Mouse (Mus musculus): Measurements from ENCODE around the gene Eif5a.

DNA sequence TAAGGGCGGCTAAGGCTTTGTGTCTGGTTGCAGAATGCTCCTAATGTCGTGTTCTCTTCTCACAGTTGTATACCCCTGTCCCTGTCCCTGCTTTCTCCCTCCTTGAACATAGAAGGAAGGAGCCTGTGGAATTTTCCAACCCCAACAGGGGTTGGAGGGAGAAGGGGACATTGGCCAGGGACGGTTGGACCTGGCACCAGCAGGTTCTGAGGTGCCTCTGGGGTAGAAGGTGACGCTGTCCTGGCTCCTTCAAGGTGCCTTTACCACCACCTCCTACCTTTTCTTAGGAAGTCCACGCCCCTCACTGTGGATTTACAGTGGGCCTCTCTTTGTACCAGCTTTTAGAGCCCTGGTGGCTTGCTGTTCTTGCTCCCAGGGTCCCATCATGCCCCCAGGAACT is 16.1 kb upstream of the Eif5a start:
- TF ChIP-seq POLR2A (IDR thresholded peaks at IDR 0.05; ENCODE audit: control insufficient read depth, low read depth, low read length) (no peak), CTCF (IDR thresholded peaks at IDR 0.05; ENCODE audit: control insufficient read depth, insufficient read depth, insufficient replicate concordance, low read depth, low read length) (no peak)

All from testis, adult 2 months (tissue).